In the genomic region with DNA sequence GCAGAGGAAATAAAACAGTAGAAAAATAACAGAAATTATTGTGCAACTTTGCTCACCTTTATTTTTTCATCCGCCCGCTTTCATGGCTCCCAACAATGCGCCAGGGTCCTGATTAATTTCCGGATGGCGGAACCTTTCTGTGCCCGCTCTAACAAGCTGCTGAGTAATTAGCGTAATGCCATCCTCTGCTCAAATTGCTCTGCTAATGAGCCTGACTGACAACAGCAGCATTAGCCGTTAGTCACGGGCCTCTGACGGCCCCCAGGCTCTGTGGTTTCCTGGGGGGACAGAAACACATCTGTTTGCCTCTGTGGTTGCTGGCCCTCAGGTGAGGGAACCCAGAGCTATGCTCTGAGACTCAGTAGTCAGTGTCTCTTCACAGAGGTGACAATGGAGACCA, we compare ENCODE assay signal across 13 mouse cellular contexts. TPM values are rescaled to one million over a fixed set of nuclear protein-coding genes. Genes with fewer than 3 reads are reported as not detected.
DNase-seq lines count a peak whose midpoint lies in the region; ATAC-seq lines count a peak whose summit lies in the region.
"Had no signal": no experiment of that assay in that cellular context is flagged by ENCODE, and none has a peak within 500 bp of the region (broad histone marks: within the 10 kb centered on the region; RNA-seq: fewer than 3 reads in every experiment).

No protein-coding gene starts in this region.

- peak overlapping the region; percentile 20; the same call in 1 of the 2 replicates for H3K4me2 ChIP-seq in embryonic facial prominence, embryonic 14.5 days (ENCODE audit: low read depth, low read length)
- peak overlapping the region; percentile 27 for H3K4me2 ChIP-seq in forebrain, embryonic 15.5 days (replicated peaks)
- peak overlapping the region; percentile 30; the same call in 1 of the 2 replicates for H3K4me2 ChIP-seq in neural tube, embryonic 14.5 days (ENCODE audit: low read depth, low read length)
- H3K4me2 ChIP-seq: lung, embryonic 14.5 days had no signal

- WGBS in embryonic facial prominence, embryonic 14.5 days = 35% methylated on average over 10 of the region's 10 CpGs
- WGBS in forebrain, embryonic 15.5 days = 14% methylated on average over 10 of the region's 10 CpGs
- 25% methylated on average over 10 of the region's 10 CpGs for WGBS in neural tube, embryonic 14.5 days

- no peaks in the 10 kb centered on the region for H3K4me1 ChIP-seq in embryonic facial prominence, embryonic 14.5 days (ENCODE audit: control insufficient read depth, insufficient read depth, low read length)
- peaks cover 11% of the 10 kb centered on the region for H3K4me1 ChIP-seq in forebrain, embryonic 15.5 days
- no peaks in the 10 kb centered on the region; the same call in 1 of the 2 replicates for H3K4me1 ChIP-seq in neural tube, embryonic 14.5 days (ENCODE audit: control insufficient read depth, insufficient read depth, low read length)

- peak; percentile 4 to 8 for DNase-seq in spleen, postnatal 36 days (ENCODE audit: low spot score in 2 of 2)
- no peak for DNase-seq in spleen, adult 18-20 months
- peak; percentile 56 for DNase-seq in embryonic facial prominence, embryonic 14.5 days (ENCODE audit: low spot score)
- DNase-seq in left cerebral cortex, adult 11 months (ENCODE audit: low spot score) = no peak
- DNase-seq in urinary bladder, postnatal 14 days (ENCODE audit: low spot score) = no peak
- DNase-seq: cerebellum, adult 2 months; embryo, embryonic 11 days; heart, postnatal 14 days; lung, embryonic 14.5 days; right cerebral cortex, adult 18-20 months had no signal

- H3K9me3 ChIP-seq in embryonic facial prominence, embryonic 14.5 days (ENCODE audit: control insufficient read depth, low read length) = no peaks in the 10 kb centered on the region
- no peaks in the 10 kb centered on the region for H3K9me3 ChIP-seq in forebrain, embryonic 15.5 days
- H3K9me3 ChIP-seq in neural tube, embryonic 14.5 days (ENCODE audit: control insufficient read depth, low read length) = no peaks in the 10 kb centered on the region

- no peaks in the 10 kb centered on the region for H3K27me3 ChIP-seq in embryonic facial prominence, embryonic 14.5 days (replicated peaks; ENCODE audit: control insufficient read depth, insufficient read depth, low read length)
- no peaks in the 10 kb centered on the region for H3K27me3 ChIP-seq in forebrain, embryonic 15.5 days
- no peaks in the 10 kb centered on the region for H3K27me3 ChIP-seq in neural tube, embryonic 14.5 days (ENCODE audit: control insufficient read depth, insufficient read depth, low read length)

- peak; percentile 34 for ATAC-seq in embryonic facial prominence, embryonic 14.5 days (ENCODE audit: low read depth)
- peak; percentile 66 for ATAC-seq in forebrain, embryonic 15.5 days (replicated peaks)
- ATAC-seq in neural tube, embryonic 14.5 days (ENCODE audit: low read depth) = peak; percentile 67; the same call in 1 of the 2 replicates

- H3K4me3 ChIP-seq in embryonic facial prominence, embryonic 14.5 days (ENCODE audit: low read depth, low read length) = no peak overlapping the region
- 0 out of 2 replicates have a peak overlapping the region, but pooled peaks have one; percentile 7 for H3K4me3 ChIP-seq in forebrain, embryonic 15.5 days
- H3K4me3 ChIP-seq in neural tube, embryonic 14.5 days (ENCODE audit: low read depth, low read length) = no peak overlapping the region

- H3K27ac ChIP-seq in embryonic facial prominence, embryonic 14.5 days (replicated peaks; ENCODE audit: low read depth, low read length) = no peak overlapping the region
- no peak overlapping the region for H3K27ac ChIP-seq in forebrain, embryonic 15.5 days (replicated peaks)
- no peak overlapping the region for H3K27ac ChIP-seq in neural tube, embryonic 14.5 days (ENCODE audit: low read depth, low read length)

- H3K36me3 ChIP-seq in embryonic facial prominence, embryonic 14.5 days (ENCODE audit: control insufficient read depth, insufficient read depth, low read length) = no peaks in the 10 kb centered on the region
- H3K36me3 ChIP-seq in forebrain, embryonic 15.5 days = no peaks in the 10 kb centered on the region
- H3K36me3 ChIP-seq in neural tube, embryonic 14.5 days (ENCODE audit: control insufficient read depth, insufficient read depth, low read length) = no peaks in the 10 kb centered on the region

- H3K9ac ChIP-seq in embryonic facial prominence, embryonic 14.5 days (ENCODE audit: low read depth, low read length) = no peak overlapping the region
- H3K9ac ChIP-seq in forebrain, embryonic 15.5 days (replicated peaks) = no peak overlapping the region
- no peak overlapping the region for H3K9ac ChIP-seq in neural tube, embryonic 14.5 days (replicated peaks; ENCODE audit: low read depth, low read length)
- H3K9ac ChIP-seq: lung, embryonic 14.5 days had no signal

RNA-seq across cellular contexts. Expression of gene Gal, which starts 26.7 kb away (rescaled TPM):
- polyA plus RNA-seq in embryonic facial prominence, embryonic 14.5 days (2014; fragmentation: Nextera tagmentation; extraction: Ambion mirVana) = 9.9 and 15.2 TPM in 2 replicates
- polyA plus RNA-seq in forebrain, embryonic 15.5 days (2015; fragmentation: Nextera tagmentation; extraction: Ambion mirVana) = 4.6 and 6.4 TPM in 2 replicates
- polyA plus RNA-seq in neural tube, embryonic 14.5 days (2014; fragmentation: Nextera tagmentation; extraction: Ambion mirVana) = 13.9 and 83.9 TPM in 2 replicates
- polyA plus RNA-seq: kidney, embryonic 14.5 days had no signal

RNA-seq across cellular contexts. Expression of gene Tesmin, which starts 52.4 kb away (rescaled TPM):
- 0.29 and 0.35 TPM in 2 replicates for polyA plus RNA-seq in embryonic facial prominence, embryonic 14.5 days (2014; fragmentation: Nextera tagmentation; extraction: Ambion mirVana)
- polyA plus RNA-seq in forebrain, embryonic 15.5 days (2015; fragmentation: Nextera tagmentation; extraction: Ambion mirVana) = 0.13 and 0.55 TPM in 2 replicates
- 0.12 and 0.30 TPM in 2 replicates for polyA plus RNA-seq in neural tube, embryonic 14.5 days (2014; fragmentation: Nextera tagmentation; extraction: Ambion mirVana)

Comparison
In these comparisons a context has a peak if more than half of its experiments do, and no peak if none do; other contexts are left out.
1. DNase-seq: peak in spleen, postnatal 36 days (2 of 2) and embryonic facial prominence, embryonic 14.5 days (single experiment); none in spleen, adult 18-20 months (0 of 2), left cerebral cortex, adult 11 months (single experiment) and urinary bladder, postnatal 14 days (single experiment).
2. Peak in every context shown above with its lines, with median percentiles within 50 percentile points of each other: ATAC-seq and H3K4me2 ChIP-seq.